Mouse (Mus musculus) lung, postnatal 0 days (tissue): ENCODE results near the gene Mex3d. TPM values are rescaled to one million over a fixed set of nuclear protein-coding genes. Genes with fewer than 3 reads are reported as not detected.

ENCODE experiments used
- ATAC-seq: fragments of 200-750 bp; cut with Nextera tagmentation; 2 replicates; pipeline ENCODE4 v1.8.0; 2017; ENCODE audit warnings: moderate library complexity
- DNase-seq: peaks from one replicate; pipeline ENCODE4 v3.0.0-alpha.2; 2016; ENCODE audit warnings: low spot score
- H3K27ac ChIP-seq: fragments of 300-500 bp; sonication (generic); 2 replicates; pipeline ENCODE4 v1.5.1; 2014; ENCODE audit warnings: antibody characterized with exemption, mild to moderate bottlenecking, low read length, mixed read lengths
- H3K27me3 ChIP-seq: fragments of 300-500 bp; sonication (generic); replicated peaks from 2 replicates; pipeline ENCODE4 v1.6.1; 2014; ENCODE audit warnings: low read length, mixed read lengths; ENCODE audit not compliant: insufficient read depth
- H3K36me3 ChIP-seq: fragments of 300-500 bp; sonication (generic); 2 replicates; pipeline ENCODE4 v1.6.1; 2014; ENCODE audit warnings: low read length, mixed read lengths; ENCODE audit not compliant: insufficient read depth
- H3K4me1 ChIP-seq: fragments of 300-500 bp; sonication (generic); 2 replicates; pipeline ENCODE4 v1.6.1; 2014; ENCODE audit warnings: antibody characterized with exemption, low read depth, low read length, mixed read lengths; ENCODE audit not compliant: insufficient read depth
- H3K4me2 ChIP-seq: fragments of 300-500 bp; sonication (generic); replicated peaks from 2 replicates; pipeline ENCODE4 v1.6.1; 2014; ENCODE audit warnings: low read depth, mild to moderate bottlenecking, low read length, moderate library complexity, mixed read lengths
- H3K4me3 ChIP-seq: fragments of 300-500 bp; sonication (generic); 2 replicates; pipeline ENCODE4 v1.5.1; 2014; ENCODE audit warnings: low read depth, low read length
- H3K9ac ChIP-seq: fragments of 300-500 bp; sonication (generic); replicated peaks from 2 replicates; pipeline ENCODE4 v1.6.1; 2014; ENCODE audit warnings: low read depth, mild to moderate bottlenecking
- H3K9me3 ChIP-seq: fragments of 300-500 bp; sonication (generic); 2 replicates; pipeline ENCODE4 v1.6.1; 2016; ENCODE audit warnings: low read length, mixed read lengths
- CTCF ChIP-seq: IDR thresholded peaks from 2 replicates; pipeline ENCODE4 v1.5.1; 2016; ENCODE audit warnings: antibody characterized with exemption, mild to moderate bottlenecking
- EP300 ChIP-seq: IDR thresholded peaks from 2 replicates; pipeline ENCODE4 v1.6.1; 2016; ENCODE audit warnings: antibody characterized with exemption, mild to moderate bottlenecking, control low read depth
- WGBS: fragments of 180-500 bp; shearing (Covaris S2); extraction: QIAGEN DNeasy Blood & Tissue Kit; methylation state at CpG from one replicate; pipeline ENCODE4 v1.1.7; 2014; 5-methylcytosine and 5-hydroxymethylcytosine counted together
- polyA plus RNA-seq: library from polyadenylated mRNA; unstranded; fragments of >200 nt; fragmentation: Nextera tagmentation; extraction: Ambion mirVana; gene quantifications from 2 replicates; pipeline ENCODE4 v1.2.1, GENCODE M21; 2015

The Mex3d gene
- polyA plus RNA-seq, 1 experiment from 2014 or later: 6.0 TPM

- H3K27ac ChIP-seq: no peak overlapping the region
- H3K9me3 ChIP-seq: no peaks in the 10 kb centered on the region
- 49% methylated on average over 10 of the region's 10 CpGs for WGBS
- no peak for TF ChIP-seq EP300
- TF ChIP-seq CTCF: peak; percentile 40
- DNase-seq (no peak), ATAC-seq (no peak)
- peak overlapping the region; percentile 74 for H3K4me3 ChIP-seq
- peak overlapping the region; percentile 78 for H3K9ac ChIP-seq
- H3K36me3 ChIP-seq: peaks cover 19% of the 10 kb centered on the region; the same call in 1 of the 2 replicates
- H3K4me2 ChIP-seq: peak overlapping the region; percentile 92
- no peaks in the 10 kb centered on the region for H3K27me3 ChIP-seq
- peaks cover 14% of the 10 kb centered on the region; the same call in 1 of the 2 replicates for H3K4me1 ChIP-seq
Observed at GRCm38 (mm10) chr10:80405481-80406173, 18.2 kb upstream of the Mex3d start.

GRCm38 (mm10) chr10:80403044-80403692, 15.7 kb upstream of the Mex3d start:
- Histone ChIP-seq H3K9me3 (no peaks in the 10 kb centered on the region), H3K4me3 (no peak overlapping the region), H3K27ac (no peak overlapping the region), H3K36me3 (peaks cover 15% of the 10 kb centered on the region; the same call in 1 of the 2 replicates), H3K4me2 (no peak overlapping the region), H3K9ac (no peak overlapping the region), H3K4me1 (peaks cover 20% of the 10 kb centered on the region; the same call in 1 of the 2 replicates), H3K27me3 (no peaks in the 10 kb centered on the region)
- no peak for TF ChIP-seq EP300
- peak; percentile 68 for TF ChIP-seq CTCF
- WGBS: 67% methylated on average over 4 of the region's 4 CpGs
- ATAC-seq (no peak), DNase-seq (peak; percentile 72)

- peaks cover 15% of the 10 kb centered on the region; the same call in 1 of the 2 replicates for H3K36me3 ChIP-seq
- no peak overlapping the region for H3K9ac ChIP-seq
- H3K4me2 ChIP-seq: no peak overlapping the region
- WGBS: 55% methylated on average over 4 of the region's 4 CpGs
- DNase-seq: no peak
- peaks cover 14% of the 10 kb centered on the region for H3K4me1 ChIP-seq
- no peak overlapping the region for H3K4me3 ChIP-seq
- no peaks in the 10 kb centered on the region for H3K9me3 ChIP-seq
- H3K27ac ChIP-seq: peak overlapping the region; percentile 89
- TF ChIP-seq CTCF: no peak
- TF ChIP-seq EP300: no peak
- H3K27me3 ChIP-seq: no peaks in the 10 kb centered on the region
- no peak for ATAC-seq
Observed at GRCm38 (mm10) chr10:80400704-80401161, 13.3 kb upstream of the Mex3d start.

GRCm38 (mm10) chr10:80399973-80400703, 12.7 kb upstream of the Mex3d start:
- H3K27me3 ChIP-seq: no peaks in the 10 kb centered on the region
- ATAC-seq (no peak; the same call in 1 of the 2 replicates), DNase-seq (no peak)
- peaks cover 12% of the 10 kb centered on the region for H3K4me1 ChIP-seq
- H3K9ac ChIP-seq: peak overlapping the region; percentile 29; the same call in 1 of the 2 replicates
- H3K4me2 ChIP-seq: peak overlapping the region; percentile 66
- peak overlapping the region; percentile 89 for H3K27ac ChIP-seq
- no peaks in the 10 kb centered on the region for H3K9me3 ChIP-seq
- H3K4me3 ChIP-seq: peak overlapping the region; percentile 43
- H3K36me3 ChIP-seq: peaks cover 17% of the 10 kb centered on the region; the same call in 1 of the 2 replicates
- TF ChIP-seq EP300 (no peak), CTCF (no peak)
- 16% methylated on average over 17 of the region's 17 CpGs for WGBS

GRCm38 (mm10) chr10:80399191-80399972, 11.9 kb upstream of the Mex3d start, which contains the start of gene Mbd3:
Gene Mbd3 (minus strand): TSS chr10:80399550.
- H3K9me3 ChIP-seq: no peaks in the 10 kb centered on the region
- peak; percentile 100 for DNase-seq
- WGBS: under 1% methylated on average over 63 of the region's 82 CpGs
- no peak for TF ChIP-seq EP300
- TF ChIP-seq CTCF: no peak
- H3K27ac ChIP-seq: peak within 1 kb of the TSS; percentile 98
- H3K36me3 ChIP-seq: peaks cover 24% of the 10 kb centered on the region; the same call in 1 of the 2 replicates
- H3K4me2 ChIP-seq: peak within 1 kb of the TSS; percentile 73
- no peaks in the 10 kb centered on the region for H3K27me3 ChIP-seq
- H3K4me3 ChIP-seq: peak within 1 kb of the TSS; percentile 86
- ATAC-seq: peak; percentile 95
- H3K4me1 ChIP-seq: peaks cover 12% of the 10 kb centered on the region
- peak within 1 kb of the TSS; percentile 87 for H3K9ac ChIP-seq
